Mouse (Mus musculus) left cerebral cortex, adult 11 months (tissue): ENCODE data around the gene Aff2.

Experiments used
- DNase-seq: peaks from one replicate; pipeline ENCODE4 v3.0.0; 2022; ENCODE audit warnings: low spot score

The Aff2 gene

GRCm38 (mm10) chrX:69744962-69745597 lies 385.0 kb downstream of the Aff2 start:
- no peak for DNase-seq

- DNase-seq: no peak
Measured at GRCm38 (mm10) chrX:69801890-69802439, 441.9 kb downstream of the Aff2 start.

- no peak for DNase-seq
Measured at GRCm38 (mm10) chrX:69802481-69802880, 442.4 kb downstream of the Aff2 start.

- DNase-seq: no peak
Measured at GRCm38 (mm10) chrX:69811798-69812197, 451.7 kb downstream of the Aff2 start.

- no peak for DNase-seq
Measured at GRCm38 (mm10) chrX:69815054-69815453, 455.0 kb downstream of the Aff2 start.

GRCm38 (mm10) chrX:69817679-69818078 lies 457.6 kb downstream of the Aff2 start:
- no peak for DNase-seq

GRCm38 (mm10) chrX:69818188-69818587 lies 458.1 kb downstream of the Aff2 start:
- no peak for DNase-seq

GRCm38 (mm10) chrX:69867601-69868000 lies 507.5 kb downstream of the Aff2 start:
- DNase-seq: no peak

GRCm38 (mm10) chrX:69891713-69892112 lies 531.6 kb downstream of the Aff2 start:
- no peak for DNase-seq
